Mouse (Mus musculus) kidney, embryonic 14.5 days (tissue): ENCODE measurements around the gene Pde10a. TPM values are rescaled to one million over a fixed set of nuclear protein-coding genes. Genes with fewer than 3 reads are reported as not detected.

Source experiments
- ATAC-seq: fragments of 200-750 bp; cut with Nextera tagmentation; 2 replicates; pipeline ENCODE4 v1.8.0; 2017; ENCODE audit warnings: moderate number of reproducible peaks, mild to moderate bottlenecking, moderate TSS enrichment, moderate library complexity; ENCODE audit not compliant: low FRiP score, low TSS enrichment
- H3K27ac ChIP-seq: fragments of 300-500 bp; sonication (generic); 2 replicates; pipeline ENCODE4 v1.5.1; 2014; ENCODE audit warnings: low read depth, mild to moderate bottlenecking, low read length, moderate library complexity, mixed read lengths
- H3K27me3 ChIP-seq: fragments of 300-500 bp; sonication (generic); 2 replicates; pipeline ENCODE4 v1.6.1; 2014; ENCODE audit warnings: mild to moderate bottlenecking, low read length; ENCODE audit not compliant: control insufficient read depth, insufficient read depth
- H3K36me3 ChIP-seq: fragments of 300-500 bp; sonication (generic); 2 replicates; pipeline ENCODE4 v1.6.1; 2014; ENCODE audit warnings: low read length, mixed read lengths; ENCODE audit not compliant: control insufficient read depth, insufficient read depth
- H3K4me1 ChIP-seq: fragments of 300-500 bp; sonication (generic); 2 replicates; pipeline ENCODE4 v1.6.1; 2014; ENCODE audit warnings: low read length, mixed read lengths; ENCODE audit not compliant: control insufficient read depth, insufficient read depth
- H3K4me2 ChIP-seq: fragments of 300-500 bp; sonication (generic); replicated peaks from 2 replicates; pipeline ENCODE4 v1.6.1; 2014; ENCODE audit warnings: low read depth, mild to moderate bottlenecking, low read length
- H3K4me3 ChIP-seq: fragments of 300-500 bp; sonication (generic); 2 replicates; pipeline ENCODE4 v1.5.1; 2014; ENCODE audit warnings: mild to moderate bottlenecking, low read length
- H3K9ac ChIP-seq: fragments of 300-500 bp; sonication (generic); 2 replicates; pipeline ENCODE4 v1.6.1; 2014; ENCODE audit warnings: low read depth, mild to moderate bottlenecking, low read length, moderate library complexity
- H3K9me3 ChIP-seq: fragments of 300-500 bp; sonication (generic); 2 replicates; pipeline ENCODE4 v1.6.1; 2016; ENCODE audit warnings: low read length; ENCODE audit not compliant: control insufficient read depth
- WGBS: fragments of 180-500 bp; shearing (Covaris S2); extraction: QIAGEN DNeasy Blood & Tissue Kit; methylation state at CpG from one replicate; pipeline ENCODE4 v1.1.7; 2014; 5-methylcytosine and 5-hydroxymethylcytosine counted together
- polyA plus RNA-seq: library from polyadenylated mRNA; unstranded; fragments of >200 nt; fragmentation: Nextera tagmentation; extraction: Ambion mirVana; gene quantifications from 2 replicates; pipeline ENCODE4 v1.2.1, GENCODE M21; 2014

Gene Pde10a
- polyA plus RNA-seq, 1 experiment from 2014 or later = 2.3 TPM

- H3K9me3 ChIP-seq = no peaks in the 10 kb centered on the region
- WGBS = 93% methylated on average over 6 of the region's 6 CpGs
These were observed 252.5 kb downstream of the Pde10a start for GRCm38 (mm10) chr17:8777710-8778109.

GRCm38 (mm10) chr17:8778839-8779238 lies 253.7 kb downstream of the Pde10a start:
- H3K4me1 ChIP-seq = no peaks in the 10 kb centered on the region
- H3K4me3 ChIP-seq = no peak overlapping the region
- H3K27ac ChIP-seq = no peak overlapping the region
- no peak overlapping the region for H3K9ac ChIP-seq
- WGBS = 52% methylated on average over 5 of the region's 5 CpGs
- no peaks in the 10 kb centered on the region for H3K9me3 ChIP-seq
- H3K27me3 ChIP-seq = no peaks in the 10 kb centered on the region
- H3K36me3 ChIP-seq = no peaks in the 10 kb centered on the region
- no peak overlapping the region for H3K4me2 ChIP-seq
- no peak for ATAC-seq

More at GRCm38 (mm10) chr17:8777710-8778109, 252.5 kb downstream of the Pde10a start:
- H3K36me3 ChIP-seq = no peaks in the 10 kb centered on the region
- no peaks in the 10 kb centered on the region for H3K4me1 ChIP-seq
- H3K9ac ChIP-seq = no peak overlapping the region
- no peaks in the 10 kb centered on the region for H3K27me3 ChIP-seq
- ATAC-seq = no peak
- H3K4me2 ChIP-seq = no peak overlapping the region
- no peak overlapping the region for H3K27ac ChIP-seq
- H3K4me3 ChIP-seq = no peak overlapping the region

GRCm38 (mm10) chr17:8780484-8780883 lies 255.3 kb downstream of the Pde10a start:
- 84% methylated on average over 4 of the region's 4 CpGs for WGBS
- ATAC-seq = no peak

GRCm38 (mm10) chr17:8781040-8781439 lies 255.9 kb downstream of the Pde10a start:
- WGBS = 96% methylated on average over 2 of the region's 2 CpGs
- no peaks in the 10 kb centered on the region for H3K9me3 ChIP-seq

More at GRCm38 (mm10) chr17:8780484-8780883, 255.3 kb downstream of the Pde10a start:
- Histone ChIP-seq H3K9me3 (no peaks in the 10 kb centered on the region), H3K36me3 (no peaks in the 10 kb centered on the region), H3K4me1 (no peaks in the 10 kb centered on the region), H3K27ac (no peak overlapping the region), H3K4me2 (no peak overlapping the region), H3K9ac (no peak overlapping the region), H3K27me3 (no peaks in the 10 kb centered on the region), H3K4me3 (no peak overlapping the region)

GRCm38 (mm10) chr17:8781576-8781975 lies 256.4 kb downstream of the Pde10a start:
- ATAC-seq = no peak
- Histone ChIP-seq H3K36me3 (no peaks in the 10 kb centered on the region), H3K27ac (no peak overlapping the region), H3K4me3 (no peak overlapping the region), H3K4me1 (no peaks in the 10 kb centered on the region), H3K9me3 (no peaks in the 10 kb centered on the region), H3K27me3 (no peaks in the 10 kb centered on the region), H3K4me2 (no peak overlapping the region), H3K9ac (no peak overlapping the region)
- 82% methylated on average over 1 of the region's 1 CpGs for WGBS

More at GRCm38 (mm10) chr17:8781040-8781439, 255.9 kb downstream of the Pde10a start:
- Histone ChIP-seq H3K36me3 (no peaks in the 10 kb centered on the region), H3K27ac (no peak overlapping the region), H3K4me3 (no peak overlapping the region), H3K4me1 (no peaks in the 10 kb centered on the region), H3K4me2 (no peak overlapping the region), H3K27me3 (no peaks in the 10 kb centered on the region), H3K9ac (no peak overlapping the region)
- ATAC-seq = no peak

GRCm38 (mm10) chr17:8785908-8786307 lies 260.7 kb downstream of the Pde10a start:
- H3K4me2 ChIP-seq = no peak overlapping the region
- no peak overlapping the region for H3K27ac ChIP-seq
- H3K4me3 ChIP-seq = no peak overlapping the region
- H3K9ac ChIP-seq = no peak overlapping the region
- no peak for ATAC-seq
- H3K36me3 ChIP-seq = no peaks in the 10 kb centered on the region
- 91% methylated on average over 6 of the region's 6 CpGs for WGBS
- 0 out of 2 replicates have a peak, but pooled peaks cover 4% of the 10 kb centered on the region for H3K4me1 ChIP-seq
- no peaks in the 10 kb centered on the region for H3K9me3 ChIP-seq
- no peaks in the 10 kb centered on the region for H3K27me3 ChIP-seq

- Histone ChIP-seq H3K4me3 (no peak overlapping the region), H3K9me3 (no peaks in the 10 kb centered on the region), H3K9ac (no peak overlapping the region), H3K36me3 (no peaks in the 10 kb centered on the region), H3K4me2 (no peak overlapping the region), H3K27me3 (no peaks in the 10 kb centered on the region), H3K4me1 (0 out of 2 replicates have a peak, but pooled peaks cover 4% of the 10 kb centered on the region), H3K27ac (no peak overlapping the region)
- ATAC-seq = no peak
- 88% methylated on average over 4 of the region's 4 CpGs for WGBS
These were observed 261.3 kb downstream of the Pde10a start for GRCm38 (mm10) chr17:8786484-8786883.

GRCm38 (mm10) chr17:8787762-8788161 lies 262.6 kb downstream of the Pde10a start:
- WGBS = 36% methylated on average over 8 of the region's 8 CpGs
- Histone ChIP-seq H3K27me3 (no peaks in the 10 kb centered on the region), H3K4me1 (0 out of 2 replicates have a peak, but pooled peaks cover 4% of the 10 kb centered on the region), H3K36me3 (no peaks in the 10 kb centered on the region), H3K9ac (no peak overlapping the region), H3K4me2 (no peak overlapping the region), H3K27ac (no peak overlapping the region), H3K9me3 (no peaks in the 10 kb centered on the region), H3K4me3 (no peak overlapping the region)
- ATAC-seq = 0 out of 2 replicates have a peak, but pooled peaks have one; percentile 64

GRCm38 (mm10) chr17:8791561-8791960 lies 266.4 kb downstream of the Pde10a start:
- H3K4me1 ChIP-seq = 0 out of 2 replicates have a peak, but pooled peaks cover 4% of the 10 kb centered on the region
- H3K27ac ChIP-seq = no peak overlapping the region
- H3K4me3 ChIP-seq = no peak overlapping the region
- peaks cover 2% of the 10 kb centered on the region; the same call in 1 of the 2 replicates for H3K27me3 ChIP-seq
- WGBS = 81% methylated on average over 4 of the region's 4 CpGs
- no peaks in the 10 kb centered on the region for H3K9me3 ChIP-seq
- H3K36me3 ChIP-seq = no peaks in the 10 kb centered on the region
- no peak for ATAC-seq
- H3K4me2 ChIP-seq = no peak overlapping the region
- no peak overlapping the region for H3K9ac ChIP-seq
